Mouse (Mus musculus) T-helper 1 cell (primary cell): ENCODE results near the gene Ppp1r1c.

Experiments
- in situ Hi-C: fragments of 300-600 bp; cut with MboI, MseI; formaldehyde crosslinking; loops from one replicate; pipeline ENCODE4 v1.15.1; 2025; ENCODE audit warnings: high pct_unique_total_duplicates

Gene Ppp1r1c

DNA sequence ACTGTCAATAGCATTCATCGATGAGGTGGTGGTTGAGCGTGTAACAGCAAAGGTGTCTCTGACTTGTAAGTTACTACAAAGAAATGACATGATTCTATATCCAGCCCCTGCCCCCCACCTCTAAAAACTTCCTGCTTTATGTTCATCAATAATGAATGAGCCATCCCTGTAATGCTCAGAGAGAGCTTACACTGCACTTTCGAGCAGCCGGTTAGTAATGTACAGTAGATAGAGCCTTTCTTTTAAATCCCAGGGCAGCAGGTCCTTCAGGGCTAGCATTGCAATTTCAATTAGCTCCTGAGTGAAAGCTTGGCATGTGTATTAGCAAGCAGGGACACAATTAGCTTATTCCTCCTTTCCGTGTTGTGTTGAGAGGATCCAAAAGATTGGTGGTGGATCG, at the start of gene Ppp1r1c:
Gene Ppp1r1c, plus strand, starts transcription at position 206 of the 400 bp plus-strand sequence.
- in situ Hi-C loops, result no loop called here

DNA sequence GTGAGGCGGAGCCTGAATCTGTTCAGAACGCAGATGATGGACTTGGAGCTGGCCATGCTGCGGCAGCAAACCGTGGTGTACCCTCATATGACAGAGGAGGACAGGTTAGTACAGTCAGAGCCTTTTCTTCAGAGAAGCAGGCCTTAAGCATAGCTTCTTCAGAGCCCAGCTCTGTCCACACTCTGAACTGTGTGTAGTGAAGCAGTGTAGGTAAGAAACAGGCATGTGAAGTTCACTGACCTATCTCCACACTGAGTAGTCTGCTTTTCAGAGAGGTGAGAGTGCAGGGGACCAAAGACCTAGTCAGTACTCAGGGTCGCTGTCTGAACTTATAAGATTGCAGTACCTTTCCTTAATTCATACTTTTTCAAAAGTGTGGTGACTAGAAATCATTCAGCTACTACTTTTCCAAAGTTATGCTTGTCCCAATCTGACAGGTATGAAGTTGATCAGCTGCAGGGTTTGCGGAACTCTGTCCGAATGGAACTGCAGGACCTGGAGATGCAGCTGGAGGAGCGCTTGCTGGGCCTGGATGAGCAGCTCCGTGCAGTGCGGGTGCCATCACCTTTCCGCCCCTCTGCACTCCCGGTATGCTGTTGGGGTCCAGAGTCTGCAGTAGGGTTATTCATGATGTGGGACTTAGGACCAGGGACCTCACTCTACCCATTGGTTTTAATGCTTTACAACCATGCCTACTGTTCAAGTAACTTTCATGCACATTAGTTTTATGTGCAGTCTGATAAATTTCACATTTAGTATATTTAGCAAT, 47.0 kb upstream of the Ppp1r1c start:
- in situ Hi-C loops, result no loop called here

DNA sequence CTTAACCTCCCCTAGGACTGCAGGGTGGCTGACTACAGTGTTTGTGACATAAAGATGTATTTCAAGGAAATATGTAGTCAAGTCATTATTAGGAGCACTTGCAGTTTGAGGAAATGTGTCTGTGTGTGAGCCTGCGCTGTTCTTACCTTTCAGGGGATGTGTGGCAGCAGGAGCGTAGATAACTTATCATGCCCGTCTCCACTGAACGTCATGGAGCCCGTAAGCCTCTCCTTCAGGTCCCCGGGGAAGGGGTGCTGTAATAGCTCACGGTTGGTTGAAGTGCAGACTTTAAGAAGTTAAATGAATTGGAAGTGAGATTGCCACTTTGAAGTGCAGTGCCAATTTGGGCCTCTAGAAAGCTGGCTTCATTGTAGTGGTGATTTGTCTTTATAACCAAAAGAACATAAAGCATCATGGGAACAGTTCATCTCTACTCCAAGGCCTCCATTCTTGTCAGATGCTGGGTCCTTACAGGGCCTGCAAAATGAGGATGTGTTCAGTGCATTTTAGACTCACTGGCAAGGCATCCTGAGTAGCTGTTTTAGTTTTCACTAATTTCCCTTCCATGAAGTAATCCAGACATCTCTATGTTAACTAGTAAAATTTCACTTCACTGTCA, 46.0 kb upstream of the Ppp1r1c start:
- in situ Hi-C loops, result no loop called here

DNA sequence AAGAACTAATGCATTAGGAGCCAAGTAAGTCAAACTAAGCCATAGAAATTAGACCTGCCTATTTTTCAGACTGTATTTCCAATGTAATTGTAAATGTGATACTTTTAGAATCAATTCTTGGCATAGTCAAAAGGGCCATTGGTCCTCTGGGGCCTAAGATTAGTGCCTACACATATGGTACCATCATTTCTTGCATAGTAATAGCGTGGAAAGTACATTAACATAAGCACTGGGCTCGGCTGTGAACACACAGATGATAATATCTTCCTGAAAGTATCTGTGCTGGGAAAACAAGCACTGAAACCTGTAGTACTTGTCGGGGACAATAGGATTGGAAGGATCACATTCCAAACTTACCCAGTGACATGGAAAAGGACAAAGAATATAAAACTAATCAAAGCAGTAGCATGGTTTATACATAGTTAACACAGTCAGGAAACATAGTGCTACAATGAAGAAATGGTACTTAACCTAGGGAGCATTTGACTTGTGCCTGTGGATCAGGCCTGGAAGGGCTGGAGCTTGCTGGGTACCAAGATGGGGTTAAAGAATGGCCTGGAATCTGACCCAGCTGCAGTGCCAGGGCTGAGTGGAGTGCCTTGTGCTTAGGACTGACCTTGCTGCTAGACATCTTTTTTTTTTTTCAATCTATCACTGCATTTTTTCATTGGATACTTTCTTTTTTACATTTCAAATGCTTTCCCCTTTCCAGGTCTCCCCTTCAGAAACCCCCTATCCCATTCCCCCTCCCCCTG, 42.9 kb upstream of the Ppp1r1c start:
- in situ Hi-C loops, result no loop called here

DNA sequence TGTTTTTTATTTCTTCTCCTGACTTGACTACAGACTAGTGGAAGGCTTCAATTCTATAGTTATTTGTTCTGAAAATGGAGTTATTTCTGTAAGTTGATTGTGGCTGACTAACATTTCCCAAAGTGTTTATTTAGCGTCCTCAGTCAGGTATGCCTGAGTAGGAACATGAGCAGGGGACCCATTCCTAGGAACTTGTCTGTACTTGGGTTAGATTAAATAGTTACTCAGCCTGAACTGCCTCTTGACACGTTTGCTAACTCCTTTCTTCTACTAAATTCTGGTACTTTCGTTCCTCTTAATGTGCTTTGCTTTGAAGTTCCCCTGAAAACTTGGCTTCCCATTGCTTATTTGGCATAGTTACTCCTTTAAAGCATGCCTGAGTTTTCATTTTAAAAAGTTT, 42.1 kb upstream of the Ppp1r1c start:
- in situ Hi-C loops, result no loop called here

DNA sequence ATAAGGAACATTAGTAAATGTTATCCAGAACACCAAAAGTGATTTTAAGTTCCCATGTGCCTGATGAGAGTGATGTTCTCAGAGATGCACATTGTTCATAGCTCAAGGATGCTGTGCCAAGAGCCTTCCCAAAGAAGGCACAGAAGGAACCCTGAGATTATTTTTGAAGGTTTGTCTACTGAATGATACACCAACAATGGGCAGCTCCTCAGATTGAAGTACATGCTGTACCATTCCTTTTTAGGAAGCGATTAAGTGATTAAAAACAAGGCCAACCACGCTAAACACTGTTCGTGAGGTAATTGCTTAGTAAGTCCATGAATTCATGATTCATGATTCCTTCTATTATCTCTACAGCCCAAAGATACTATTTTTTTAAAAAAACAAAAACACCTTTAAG, 32.3 kb upstream of the Ppp1r1c start:
- in situ Hi-C loops, result no loop called here

DNA sequence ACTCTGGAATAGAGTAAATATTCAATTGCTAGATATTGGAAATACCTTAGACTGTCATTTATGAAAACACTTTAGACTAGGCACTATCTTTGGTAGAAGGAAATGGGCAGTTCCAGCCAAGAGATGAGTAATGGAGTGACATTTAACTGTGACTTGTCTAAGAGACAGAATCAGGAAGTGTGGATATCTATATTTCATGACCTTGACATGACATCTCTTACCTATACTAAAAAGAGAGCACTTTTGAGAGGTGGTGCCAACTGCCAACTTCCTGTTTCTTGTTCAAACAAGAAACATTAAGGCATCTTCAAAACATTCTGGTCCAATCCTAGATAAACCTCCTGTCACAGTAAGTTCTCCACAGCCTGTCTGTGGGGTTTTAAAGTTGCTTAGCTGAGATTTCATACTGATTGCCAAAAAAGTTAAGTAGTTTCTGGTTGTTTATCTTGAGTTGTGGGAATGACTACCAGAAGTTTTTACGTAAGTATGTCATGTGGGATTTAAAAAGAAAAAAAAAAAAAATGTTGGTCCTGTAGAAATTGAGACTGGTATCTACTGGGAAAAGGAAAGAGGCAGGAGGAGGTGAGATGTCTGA, 29.8 kb upstream of the Ppp1r1c start:
- in situ Hi-C loops, result no loop called here

DNA sequence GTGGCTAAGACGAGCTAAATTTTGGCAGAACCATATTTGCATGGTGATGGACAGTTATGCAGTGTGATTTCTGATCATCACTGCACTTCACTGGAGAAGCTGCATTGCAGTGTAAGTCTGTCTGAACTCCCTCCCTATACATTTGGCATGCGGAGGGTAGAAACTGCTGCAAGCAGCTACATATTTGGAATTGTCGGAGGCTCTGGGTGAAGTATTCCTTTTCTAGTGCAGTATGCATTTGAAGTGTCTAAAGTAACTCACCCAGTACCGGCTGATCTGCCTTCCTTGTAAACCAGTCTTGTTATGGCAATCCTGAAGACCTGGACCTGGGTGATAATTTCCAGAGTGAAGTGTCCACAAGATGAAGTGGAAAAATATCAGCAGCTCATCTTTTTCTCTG, 25.9 kb upstream of the Ppp1r1c start:
- in situ Hi-C loops, result no loop called here

DNA sequence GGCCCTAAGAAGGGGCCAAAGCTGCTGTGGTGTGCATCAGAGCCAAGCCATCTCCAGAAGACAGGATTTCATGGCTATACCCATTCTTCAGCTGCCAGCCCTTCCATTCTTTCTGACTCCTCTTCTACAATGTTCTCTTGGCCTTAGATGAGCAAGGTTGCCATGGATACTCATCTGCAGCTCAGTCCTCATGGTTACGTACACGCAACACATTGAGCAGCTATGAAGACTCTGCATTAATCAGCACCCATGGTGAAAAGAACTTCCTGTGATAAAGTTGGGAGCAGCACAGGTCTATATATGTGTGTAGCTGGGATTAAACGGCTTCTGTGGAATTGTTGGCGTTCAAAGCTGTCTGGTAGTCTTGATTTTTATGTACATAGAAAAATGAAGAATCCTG, 24.3 kb upstream of the Ppp1r1c start:
- in situ Hi-C loops, result no loop called here

DNA sequence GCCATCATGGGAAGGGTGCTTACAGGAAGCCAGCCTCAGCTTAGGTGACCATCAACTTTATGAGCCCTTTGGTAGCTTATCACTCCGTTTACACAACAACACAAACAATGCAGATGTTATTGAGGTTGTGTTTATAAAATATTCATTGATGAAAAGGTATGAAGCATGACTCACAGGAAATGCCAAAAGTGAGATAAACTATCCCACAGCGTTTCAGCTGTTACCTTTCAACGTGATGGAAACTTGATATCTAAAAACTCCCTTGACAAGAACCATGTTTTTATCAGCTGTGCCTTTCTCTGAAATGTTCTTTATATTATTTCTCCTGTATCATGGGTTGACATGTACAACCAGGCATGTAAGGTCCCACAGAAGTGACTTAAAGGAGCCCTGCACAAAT, 16.7 kb upstream of the Ppp1r1c start:
- in situ Hi-C loops, result no loop called here

DNA sequence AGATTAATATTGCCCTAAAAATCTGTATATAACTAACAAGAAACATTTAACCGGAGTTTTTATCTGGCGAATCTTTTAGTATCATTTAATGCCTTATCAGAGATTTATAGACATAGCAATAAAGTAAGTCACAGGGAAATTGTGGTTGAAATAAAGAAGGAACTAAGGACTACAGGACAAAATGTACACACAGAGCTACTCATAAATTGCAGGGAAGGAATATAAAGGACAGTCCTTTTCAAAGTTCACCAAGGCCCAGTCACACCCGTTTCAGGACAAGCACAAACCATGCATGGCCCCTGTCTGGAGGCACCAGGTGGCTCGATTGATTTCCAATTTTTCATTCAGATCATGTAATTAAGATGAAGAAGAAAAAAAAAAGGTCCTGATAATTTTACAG, 12.4 kb upstream of the Ppp1r1c start:
- in situ Hi-C loops, result loop anchor here (5.0 kb wide), 1 partner anchor 58 kb away; the partner anchor contains the start of gene Itprid2

DNA sequence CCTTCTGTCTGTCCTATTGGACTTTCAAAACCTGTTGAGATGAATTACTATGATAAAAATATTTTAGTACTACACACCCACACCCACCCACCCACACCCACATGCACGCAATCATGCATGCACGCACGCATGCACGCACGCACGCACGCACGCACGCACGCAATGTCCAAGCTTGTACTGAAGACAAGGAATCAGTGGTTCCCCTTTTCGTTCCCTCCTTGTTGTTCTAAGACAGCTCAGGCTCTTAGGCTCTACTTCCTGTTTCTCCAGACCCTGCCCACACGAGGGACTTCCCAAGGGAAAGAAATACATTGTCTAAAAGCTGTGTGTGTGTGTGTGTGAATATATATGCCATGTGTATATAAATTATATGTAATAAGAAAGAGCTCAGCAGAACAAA, 11.6 kb upstream of the Ppp1r1c start:
- in situ Hi-C loops, result loop anchor here (5.0 kb wide), 1 partner anchor 59 kb away; the partner anchor contains the start of gene Itprid2

DNA sequence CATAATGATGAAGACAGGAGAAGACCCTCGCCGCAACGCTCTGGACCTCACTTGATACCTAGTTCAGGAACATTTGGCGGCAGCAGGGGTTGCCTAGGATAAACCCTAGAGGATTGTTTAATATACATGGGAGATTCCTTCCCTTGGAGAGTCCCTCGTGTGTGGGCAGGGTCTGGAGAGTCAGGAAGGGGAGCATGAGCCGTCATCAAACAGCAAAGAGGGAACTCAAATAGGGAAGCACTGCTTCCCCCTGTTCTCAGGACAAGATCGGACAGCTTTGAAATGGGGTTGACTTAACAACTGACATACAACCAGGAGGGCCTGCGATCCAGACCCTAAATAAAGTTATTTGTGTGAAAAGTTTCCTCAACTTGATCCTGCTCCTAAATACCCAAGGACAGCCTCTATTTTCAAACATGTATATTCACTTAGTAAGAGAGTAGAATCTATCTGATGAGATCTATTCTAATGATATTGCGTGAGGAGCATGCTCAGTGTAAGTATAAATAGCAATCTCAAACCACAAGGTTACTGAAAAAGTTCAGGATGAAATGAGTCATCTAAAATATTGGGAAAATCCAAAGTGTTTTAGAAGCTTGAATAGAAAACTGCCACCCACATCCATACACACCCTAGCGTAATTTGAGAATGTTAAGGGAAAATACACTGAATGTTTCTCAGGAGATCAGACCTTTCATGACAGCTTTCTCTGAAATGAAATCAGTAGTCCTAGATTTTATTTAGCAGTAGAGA, 10.9 kb upstream of the Ppp1r1c start:
- in situ Hi-C loops, result loop anchor here (5.0 kb wide), 1 partner anchor 59 kb away; the partner anchor contains the start of gene Itprid2

DNA sequence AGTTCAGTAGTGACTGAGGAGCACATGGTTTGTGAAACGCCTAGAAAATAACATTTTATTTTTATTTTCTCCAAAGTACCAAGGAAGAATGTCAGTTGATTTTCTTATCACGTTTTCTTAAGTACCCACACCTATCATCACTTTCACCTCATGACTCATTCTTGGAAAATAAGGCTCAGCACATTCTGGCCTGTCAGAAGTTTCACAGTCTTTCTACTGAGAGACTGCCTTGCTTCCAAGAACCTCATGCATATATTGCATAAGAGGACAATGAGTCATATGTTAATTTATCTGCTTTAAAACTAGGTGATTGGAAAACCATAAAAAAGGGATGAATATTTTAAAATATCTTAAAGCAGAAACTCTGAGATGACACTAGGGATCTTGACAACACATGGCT, 9.4 kb upstream of the Ppp1r1c start:
- in situ Hi-C loops, result loop anchor here (5.0 kb wide), 1 partner anchor 61 kb away; the partner anchor contains the start of gene Itprid2

DNA sequence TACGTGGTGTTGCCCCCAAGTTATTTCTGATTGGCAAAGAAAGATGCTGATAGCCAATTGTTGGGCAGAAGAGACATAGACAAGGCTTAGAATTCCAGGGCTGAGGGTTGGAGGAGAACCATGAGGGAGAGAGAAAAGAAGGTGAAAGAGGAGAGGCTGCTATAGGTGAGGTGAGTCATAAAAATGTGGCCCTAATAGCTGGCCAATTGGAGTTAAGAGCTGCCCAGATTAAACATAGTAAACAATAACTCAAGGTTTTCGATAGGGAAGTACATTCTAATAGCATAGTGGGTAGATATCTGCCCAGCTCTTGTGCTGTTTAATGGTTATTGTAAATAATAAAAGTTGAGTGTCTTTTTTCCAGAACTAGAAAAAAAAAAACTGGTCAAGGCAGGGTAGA, 2.8 kb upstream of the Ppp1r1c start:
- in situ Hi-C loops, result no loop called here

DNA sequence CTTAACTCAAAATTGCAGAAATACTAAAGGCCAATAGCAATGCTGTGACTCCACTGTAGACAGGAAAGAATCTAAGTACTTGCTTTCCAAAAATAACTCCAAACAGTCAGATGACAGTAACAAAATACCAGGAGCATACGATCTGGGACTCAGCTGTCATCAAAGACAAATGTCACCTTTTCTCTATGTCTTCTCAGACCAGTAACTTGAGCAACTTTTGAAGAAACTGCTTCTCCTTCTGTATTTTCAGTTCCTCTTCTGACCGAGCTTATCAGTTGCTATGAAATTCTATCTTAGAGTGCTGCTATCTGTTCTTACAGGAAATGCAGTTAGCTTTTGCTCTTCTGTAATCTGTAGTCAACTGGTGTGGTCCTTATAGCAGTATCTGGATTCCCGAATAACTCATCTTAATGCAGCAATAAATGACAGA, 6.1 kb downstream of the Ppp1r1c start:
- in situ Hi-C loops, result loop anchor here (10.0 kb wide), 1 partner anchor 1169 kb away; no protein-coding TSS in a partner anchor

DNA sequence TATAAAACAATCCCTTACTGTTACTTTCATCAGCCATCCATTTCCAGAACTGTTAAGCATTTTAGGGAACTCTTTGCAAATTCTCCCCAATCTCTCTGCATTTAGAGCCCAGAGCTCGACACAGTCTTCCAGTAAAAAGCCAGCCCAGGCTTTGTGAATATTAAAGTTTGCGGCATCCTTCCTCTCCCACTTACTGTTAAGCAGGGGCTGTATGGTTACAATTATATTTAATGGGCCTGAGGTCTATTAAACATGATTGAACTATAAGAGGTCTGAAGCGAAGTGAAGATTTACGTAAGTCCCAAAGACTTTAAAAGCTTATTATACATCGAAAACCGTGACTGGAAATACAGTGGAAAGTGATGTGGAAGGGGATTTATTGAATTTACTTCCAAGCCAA, 7.2 kb downstream of the Ppp1r1c start:
- in situ Hi-C loops, result loop anchor here (10.0 kb wide), 1 partner anchor 1170 kb away; no protein-coding TSS in a partner anchor

DNA sequence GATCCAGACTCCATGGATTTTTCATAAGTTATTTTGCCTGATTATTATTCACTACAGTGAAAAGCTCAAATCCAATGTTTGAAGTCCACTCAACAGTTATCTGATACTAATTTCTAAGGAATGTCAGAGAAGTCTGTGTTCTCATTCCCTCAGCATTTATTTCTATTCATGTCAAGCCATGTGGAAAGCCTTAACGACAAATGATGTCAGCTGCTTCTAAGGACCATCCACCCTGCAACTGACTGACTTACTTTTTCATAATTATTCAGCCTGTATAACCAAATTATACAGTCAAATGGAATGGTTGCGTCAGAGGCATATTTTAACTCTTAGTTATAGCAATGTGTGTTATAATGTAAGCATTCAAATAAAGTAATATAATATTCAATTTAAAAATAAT, 8.3 kb downstream of the Ppp1r1c start:
- in situ Hi-C loops, result loop anchor here (10.0 kb wide), 1 partner anchor 1171 kb away; no protein-coding TSS in a partner anchor

DNA sequence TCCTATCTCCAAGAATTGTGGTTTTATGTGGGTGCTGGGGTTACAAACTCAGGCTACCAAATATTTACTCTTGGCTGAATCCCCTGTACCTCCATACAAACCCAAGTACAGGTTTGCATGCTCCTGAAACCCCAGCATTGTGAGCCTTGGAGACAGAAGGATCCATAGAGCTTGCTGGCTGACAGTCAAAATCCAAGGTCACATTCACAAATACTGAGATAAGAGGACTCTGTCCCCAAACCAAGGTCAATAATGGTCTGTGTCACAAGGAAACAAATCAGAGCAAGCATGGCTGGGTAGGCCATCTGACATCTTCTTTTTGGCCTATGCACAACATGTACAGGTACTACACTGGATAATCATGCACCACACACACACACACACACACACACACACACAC, 10.3 kb downstream of the Ppp1r1c start:
- in situ Hi-C loops, result loop anchor here (10.0 kb wide), 1 partner anchor 1173 kb away; no protein-coding TSS in a partner anchor

DNA sequence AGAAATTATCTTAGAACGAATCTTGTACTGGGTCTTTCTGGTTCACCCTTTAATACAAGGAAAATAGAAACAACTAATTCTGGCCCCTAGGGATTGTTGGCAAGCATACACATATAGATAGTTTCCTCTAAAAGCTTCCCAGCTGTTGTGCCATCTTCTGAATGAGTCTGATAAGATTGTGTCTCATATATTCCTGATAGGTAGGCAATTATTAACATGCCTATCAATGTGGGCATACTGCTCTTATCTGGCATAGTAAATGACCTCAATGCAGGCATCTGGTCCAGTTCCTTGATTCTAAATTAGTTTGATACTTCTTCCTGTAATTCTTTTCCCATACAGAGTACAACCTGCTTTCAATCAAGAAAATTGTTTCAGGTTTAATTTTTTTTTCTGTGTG, 14.8 kb downstream of the Ppp1r1c start:
- in situ Hi-C loops, result no loop called here

DNA sequence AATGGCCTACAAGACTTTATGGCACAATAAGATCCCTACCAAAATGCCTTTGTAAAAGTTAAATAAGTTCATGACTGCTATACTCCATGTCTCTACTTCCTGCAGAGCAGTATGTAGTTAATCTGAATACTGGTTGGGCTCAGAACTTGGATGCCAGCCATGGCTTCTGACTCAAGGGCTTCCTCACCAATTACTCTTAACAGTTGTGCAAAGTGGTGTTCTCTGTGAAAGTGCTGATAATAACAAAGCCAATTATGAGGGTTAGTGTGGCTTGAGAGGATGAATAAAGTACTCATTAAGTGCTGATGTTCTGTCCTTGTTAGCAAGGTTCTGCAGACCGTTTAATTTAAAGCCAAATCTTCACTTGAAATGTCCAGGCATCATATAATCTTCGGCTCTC, 31.4 kb downstream of the Ppp1r1c start:
- in situ Hi-C loops, result no loop called here
